Mouse (Mus musculus) CD8-positive naive resting alpha-beta T cell, adult 2 months (primary cell): Measurements from ENCODE around the gene Gm5617.
"Not testable (repeated sequence)": the region's sequence is repeated elsewhere in the genome, so short reads cannot be mapped to it uniquely, and the experiment has no call there.

Experiments used
- DNase-seq, 2 experiments: peaks; one replicate each; pipeline ENCODE4 v3.0.0; 2022; ENCODE audit warnings: low read depth in 2 of 2, low spot score in 2 of 2

The Gm5617 gene

GRCm38 (mm10) chr9:48494817-48495547, at the start of gene Gm5617, which contains the start of gene Rbm7:
Gm5617 (plus strand) TSS chr9:48495442.
Rbm7 (minus strand) TSS chr9:48495299.
- DNase-seq = peak; percentile 89 to 92

- DNase-seq = peak; percentile 46 to 56
Measured at GRCm38 (mm10) chr9:48447783-48448209, 47.4 kb upstream of the Gm5617 start.

DNA sequence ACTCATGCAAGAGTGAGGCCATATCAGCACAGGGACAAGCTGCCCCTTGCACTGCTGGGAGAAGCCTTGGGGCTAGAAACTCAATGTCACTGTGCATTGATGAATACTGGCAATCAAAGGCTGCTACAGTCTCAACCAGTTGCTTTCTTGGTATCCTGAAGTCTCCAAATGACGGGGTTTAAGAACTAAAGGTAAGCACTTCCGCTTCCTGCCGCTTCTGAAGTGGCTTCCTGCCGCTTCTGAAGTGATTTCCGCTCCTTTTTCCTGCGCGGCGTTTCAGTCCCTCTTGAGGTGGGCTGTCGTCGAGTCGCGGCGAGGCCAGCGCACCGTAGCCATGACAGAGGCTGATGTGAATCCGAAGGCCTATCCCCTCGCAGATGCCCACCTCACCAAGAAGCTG, 45.2 kb upstream of the Gm5617 start:
- DNase-seq = peak; percentile 40 to 47

- DNase-seq = no peak
Measured at GRCm38 (mm10) chr9:48455961-48456360, 39.3 kb upstream of the Gm5617 start.

DNA sequence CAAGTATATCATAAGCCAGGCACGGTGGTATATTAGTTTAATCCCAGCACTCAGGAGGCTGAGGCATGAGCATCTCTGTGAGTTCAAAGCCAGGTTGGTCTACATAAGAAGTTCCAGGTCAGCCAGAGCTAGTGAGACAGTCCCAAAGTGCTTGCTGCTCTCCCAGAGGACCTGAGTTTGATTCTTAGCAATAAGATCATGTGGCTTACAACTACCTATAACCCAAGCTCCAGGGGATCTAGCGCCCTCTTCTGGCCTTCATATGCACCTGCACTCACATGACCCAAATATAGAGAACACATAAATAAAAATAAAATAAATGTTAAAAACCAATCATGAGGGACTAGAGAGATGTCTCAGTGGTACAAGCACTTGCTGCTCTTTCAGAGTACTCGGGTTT, 36.4 kb upstream of the Gm5617 start:
- no peak for DNase-seq

DNA sequence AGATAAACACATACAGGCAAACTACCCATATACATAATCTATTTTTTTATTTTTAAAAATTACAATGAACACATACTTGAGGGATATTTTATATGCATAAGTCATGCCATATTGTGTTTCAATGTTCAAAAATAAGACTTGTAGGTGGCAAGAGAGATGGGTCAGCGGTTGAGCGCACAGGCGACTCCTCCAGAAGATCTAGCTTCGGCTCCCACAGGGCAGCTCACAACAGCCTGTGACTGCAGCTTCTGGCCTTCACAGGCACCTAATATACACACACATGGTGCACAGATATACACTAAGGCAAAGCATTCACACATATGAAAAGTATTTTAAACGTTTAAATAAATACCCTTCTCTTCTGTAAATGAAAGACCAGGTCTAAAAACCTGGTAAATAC, 35.9 kb upstream of the Gm5617 start:
- DNase-seq = no peak

GRCm38 (mm10) chr9:48460720-48461119, 34.5 kb upstream of the Gm5617 start:
- no peak for DNase-seq

DNA sequence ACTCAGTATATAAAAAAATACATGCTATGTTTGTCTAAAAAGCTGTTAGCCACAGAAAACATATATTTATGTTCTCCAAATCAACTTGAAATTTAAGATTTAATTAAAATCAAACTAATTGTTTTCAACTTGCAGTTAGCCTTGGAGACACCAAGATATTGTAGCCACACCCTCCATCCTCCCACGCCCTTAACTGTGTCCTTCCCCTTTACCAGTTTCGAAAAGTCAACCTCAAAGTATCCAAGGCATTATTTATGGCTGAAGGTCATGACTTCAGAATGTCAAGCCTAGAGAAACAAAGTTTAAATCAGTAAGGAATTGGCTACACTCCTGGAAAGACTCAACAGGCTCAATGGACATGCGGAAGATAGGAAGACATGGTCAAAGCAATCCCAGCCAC, 33.7 kb upstream of the Gm5617 start:
- DNase-seq = no peak

DNA sequence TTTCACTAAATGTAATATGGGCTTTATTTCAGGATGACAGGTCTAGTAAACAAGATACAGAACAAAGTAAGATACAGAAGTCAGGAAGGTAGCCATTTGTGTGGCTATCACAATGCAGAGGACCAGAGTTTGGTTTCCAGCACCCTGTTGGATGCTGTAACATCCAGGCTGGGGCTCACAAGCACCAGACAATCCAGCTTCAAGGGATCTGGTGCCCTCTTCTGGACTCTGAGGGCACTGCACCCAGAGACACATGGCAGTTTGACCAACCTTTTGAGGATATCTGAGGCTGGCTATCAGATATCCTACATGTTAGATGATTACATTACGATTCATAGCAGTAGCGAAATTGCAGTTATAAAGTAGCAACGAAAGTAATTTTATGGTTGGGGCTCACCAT, 29.6 kb upstream of the Gm5617 start:
- DNase-seq = no peak

GRCm38 (mm10) chr9:48466804-48467203, 28.4 kb upstream of the Gm5617 start:
- DNase-seq = peak; percentile 74 to 82

DNA sequence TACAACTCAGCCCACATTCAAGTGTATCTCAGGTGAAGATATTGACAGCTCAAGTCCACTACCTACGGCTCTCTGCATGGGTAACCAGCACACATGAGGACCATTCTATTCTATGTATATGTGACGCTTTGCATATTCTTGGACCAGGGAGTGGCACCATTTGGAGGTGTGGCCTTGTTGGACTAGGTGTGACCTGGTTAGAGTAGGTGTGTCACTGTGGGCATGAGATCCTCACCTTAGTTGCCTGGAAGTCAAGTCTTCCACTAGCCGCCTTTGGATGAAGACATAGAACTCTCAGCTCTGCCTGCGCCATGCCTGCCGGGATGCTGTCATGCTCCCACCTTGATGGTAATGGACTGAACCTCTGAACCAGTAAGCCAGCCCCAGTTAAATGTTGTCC, 27.8 kb upstream of the Gm5617 start:
- not testable (repeated sequence) for DNase-seq

GRCm38 (mm10) chr9:48472441-48473025, 22.7 kb upstream of the Gm5617 start:
- no peak for DNase-seq

DNA sequence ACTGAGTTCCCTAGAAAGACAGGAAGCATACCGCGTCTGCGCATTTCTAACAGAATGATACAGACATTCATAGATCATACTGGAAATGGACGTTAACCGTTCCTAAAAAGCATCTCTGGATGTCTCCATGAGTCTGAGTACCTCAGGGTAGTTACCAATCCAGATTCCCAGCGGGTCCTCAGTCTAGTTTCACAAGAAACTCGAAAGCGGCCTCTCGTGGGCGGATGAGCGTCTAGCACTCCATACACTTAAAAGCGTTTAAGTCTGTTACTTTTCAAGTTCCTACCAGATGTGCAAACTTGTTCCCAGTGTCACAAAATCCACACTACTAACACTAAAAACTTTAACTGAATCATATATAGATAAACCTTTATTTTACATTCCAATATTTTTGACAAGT, 22.1 kb upstream of the Gm5617 start:
- no peak for DNase-seq

- no peak for DNase-seq
Measured at GRCm38 (mm10) chr9:48474367-48474766, 20.9 kb upstream of the Gm5617 start.

GRCm38 (mm10) chr9:48476236-48477165, 18.7 kb upstream of the Gm5617 start:
- DNase-seq = no peak

DNA sequence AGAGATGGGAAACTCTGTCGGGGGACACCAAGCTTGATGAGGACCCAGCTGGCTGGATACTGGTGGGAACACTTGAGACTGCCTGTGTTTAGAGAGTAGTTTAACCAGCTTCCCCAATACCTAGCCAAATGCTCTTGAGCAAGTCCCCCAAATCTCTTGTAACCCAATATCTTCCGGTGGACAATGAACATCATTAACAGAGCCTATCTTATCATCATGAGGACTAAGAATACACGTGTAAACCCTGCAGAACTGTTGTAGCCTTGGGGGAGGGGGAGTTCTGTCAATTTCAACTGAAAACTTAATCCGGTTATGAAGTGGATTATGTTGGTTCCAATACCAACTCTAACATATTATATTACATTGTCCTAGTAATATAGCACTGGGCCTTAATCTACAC, 16.4 kb upstream of the Gm5617 start:
- no peak for DNase-seq

GRCm38 (mm10) chr9:48479838-48480410, 15.3 kb upstream of the Gm5617 start:
- DNase-seq = no peak

GRCm38 (mm10) chr9:48480411-48481213, 14.6 kb upstream of the Gm5617 start, which contains the start of gene Rexo2:
Rexo2 (minus strand) TSS chr9:48480623.
- DNase-seq = peak; percentile 94 to 95

GRCm38 (mm10) chr9:48481214-48482134, 13.8 kb upstream of the Gm5617 start:
- DNase-seq = no peak
